ENCODE assay signal across 21 mouse cellular contexts in the genomic region with DNA sequence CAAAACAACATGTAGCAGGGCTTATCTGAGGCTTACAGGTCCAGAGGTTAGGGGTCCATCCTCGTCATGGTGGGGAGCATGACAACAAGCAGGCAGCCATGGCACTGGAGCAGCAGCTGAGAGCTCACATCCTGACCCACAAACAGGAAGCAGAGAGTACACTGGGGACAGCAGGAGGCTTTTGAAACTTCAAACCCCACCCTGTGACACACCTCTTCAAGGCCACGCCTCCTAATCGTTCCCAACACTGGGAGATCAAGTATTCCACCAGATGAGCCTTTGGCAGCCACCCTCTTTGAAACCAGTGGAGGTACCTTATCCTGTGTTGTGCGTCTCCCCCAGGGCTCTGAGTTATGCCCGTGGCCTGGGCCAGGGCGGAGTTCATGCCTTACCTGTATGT. TPM values are rescaled to one million over a fixed set of nuclear protein-coding genes. Genes with fewer than 3 reads are reported as not detected.
DNase-seq lines count a peak whose midpoint lies in the region; TF ChIP-seq lines count a peak whose summit lies in the region.
"Had no signal": no experiment of that assay in that cellular context is flagged by ENCODE, and none has a peak within 500 bp of the region (broad histone marks: within the 10 kb centered on the region; RNA-seq: fewer than 3 reads in every experiment).

No protein-coding gene starts in this region.

- no peak overlapping the region for H3K9ac ChIP-seq in ES-E14 (ENCODE audit: insufficient read depth, low read depth, low read length, poor library complexity, severe bottlenecking)
- H3K9ac ChIP-seq: embryonic facial prominence, embryonic 13.5 days; embryonic facial prominence, embryonic 15.5 days; forebrain, embryonic 12.5 days; forebrain, postnatal 0 days had no signal

- no peaks in the 10 kb centered on the region for H3K9me3 ChIP-seq in ES-E14 (ENCODE audit: control insufficient read depth, insufficient read depth, low read depth, low read length)
- H3K9me3 ChIP-seq: embryonic facial prominence, embryonic 13.5 days; embryonic facial prominence, embryonic 15.5 days; forebrain, embryonic 10.5 days; forebrain, embryonic 12.5 days had no signal

- H3K4me3 ChIP-seq in ES-E14 (ENCODE audit: insufficient read depth in 1 of 2, low read depth in 1 of 2, low read length in 2 of 2, poor library complexity in 1 of 2, severe bottlenecking in 1 of 2), result no peak overlapping the region; a peak in 1 of 4 replicates
- H3K4me3 ChIP-seq: embryonic facial prominence, embryonic 13.5 days; embryonic facial prominence, embryonic 15.5 days; erythroblast, embryonic 14.5 days; forebrain, embryonic 10.5 days; forebrain, embryonic 12.5 days had no signal

- H3K4me1 ChIP-seq in ES-E14 (ENCODE audit: control insufficient read depth in 2 of 2, insufficient read depth in 2 of 2, low read length in 2 of 2, poor library complexity in 1 of 2), result peaks cover 0 to 14% of the 10 kb centered on the region in 2 experiments; a peak in 3 of 4 replicates
- H3K4me1 ChIP-seq: embryonic facial prominence, embryonic 13.5 days; embryonic facial prominence, embryonic 15.5 days; forebrain, embryonic 12.5 days had no signal

- H3K27ac ChIP-seq in ES-E14 (ENCODE audit: insufficient read depth, low read depth, low read length, poor library complexity, severe bottlenecking), result no peak overlapping the region
- H3K27ac ChIP-seq: embryonic facial prominence, embryonic 13.5 days; embryonic facial prominence, embryonic 15.5 days; forebrain, embryonic 10.5 days; forebrain, embryonic 12.5 days had no signal

- in situ Hi-C loops in ES-E14 (cut with MboI; ENCODE audit: low sequenced_read_pairs in 2 of 2, unreplicated experiment in 2 of 2), result no loop called here

- DNase-seq in ES-CJ7 (ENCODE audit: low read depth, low spot score) (peak; percentile 74), ES-E14 (ENCODE audit: low read depth, low spot score) (peak; percentile 39), ZHBTc4 (ENCODE audit: low read depth, low spot score) (peak; percentile 81)
- no peak for DNase-seq in embryo, embryonic 10.5 days (ENCODE audit: low spot score)
- DNase-seq in cerebellum, adult 9-10 months, result no peak
- DNase-seq in lung, postnatal 10 days, result no peak
- DNase-seq: adrenal gland, adult 2 months; adrenal gland, postnatal 10 days; adrenal gland, postnatal 25 days; cerebellum, adult 11 months; cerebellum, adult 18-20 months; cerebellum, adult 8-10 months; cerebellum, postnatal 10 days; cerebellum, postnatal 25 days; embryo, embryonic 11 days; forebrain, postnatal 0 days had no signal

- H3K36me3 ChIP-seq in ES-E14 (ENCODE audit: control insufficient read depth, insufficient read depth, low read length, poor library complexity, severe bottlenecking), result no peaks in the 10 kb centered on the region
- H3K36me3 ChIP-seq: embryonic facial prominence, embryonic 13.5 days; embryonic facial prominence, embryonic 15.5 days; forebrain, embryonic 10.5 days; forebrain, embryonic 12.5 days had no signal

TF ChIP-seq in ES-E14, 5 proteins besides CTCF, POLR2A, EP300 and RAD21:
- TF ChIP-seq MAFK (IDR thresholded peaks at IDR 0.05; ENCODE audit: insufficient read depth, low read depth, low read length) (no peak), HCFC1 (IDR thresholded peaks at IDR 0.05; ENCODE audit: borderline replicate concordance, insufficient read depth, low read length) (no peak; the same call in 1 of the 2 replicates), ZC3H11A (IDR thresholded peaks at IDR 0.05; ENCODE audit: borderline replicate concordance, low read depth, low read length) (no peak), ZNF384 (IDR thresholded peaks at IDR 0.05; ENCODE audit: low read depth, low read length) (no peak), CHD2 (IDR thresholded peaks at IDR 0.05; ENCODE audit: low read depth, low read length) (no peak)

RNA-seq across cellular contexts. Expression of a gene that starts 38.5 kb away (rescaled TPM):
- total RNA-seq in ES-E14 (2012; rRNA removed), result 0.94 and 1.3 TPM in 2 replicates

Comparison
In these comparisons a context has a peak if more than half of its experiments do, and no peak if none do; other contexts are left out.
1. DNase-seq: peak in ES-CJ7 (single experiment), ES-E14 (single experiment) and ZHBTc4 (single experiment); none in embryo, embryonic 10.5 days (single experiment), cerebellum, adult 9-10 months (single experiment) and lung, postnatal 10 days (single experiment).